Mouse (Mus musculus) hindbrain, postnatal 0 days (tissue): Measurements from ENCODE around the gene Cpt2. TPM values are rescaled to one million over a fixed set of nuclear protein-coding genes. Genes with fewer than 3 reads are reported as not detected.

ENCODE experiments used
- ATAC-seq: fragments of 200-750 bp; cut with Nextera tagmentation; 2 replicates; pipeline ENCODE4 v1.8.0; 2017; ENCODE audit warnings: mild to moderate bottlenecking, moderate TSS enrichment, moderate library complexity
- DNase-seq: peaks from one replicate; pipeline ENCODE4 v3.0.0-alpha.2; 2015; ENCODE audit warnings: low spot score
- H3K27ac ChIP-seq: fragments of 300-500 bp; sonication (generic); 2 replicates; pipeline ENCODE4 v1.5.1; 2014; ENCODE audit warnings: mild to moderate bottlenecking
- H3K27me3 ChIP-seq: fragments of 300-500 bp; sonication (generic); 2 replicates; pipeline ENCODE4 v1.6.1; 2014; ENCODE audit warnings: low read length, mixed read lengths; ENCODE audit not compliant: insufficient read depth
- H3K36me3 ChIP-seq: fragments of 300-500 bp; sonication (generic); 2 replicates; pipeline ENCODE4 v1.6.1; 2014; ENCODE audit warnings: low read length, mixed read lengths; ENCODE audit not compliant: insufficient read depth
- H3K4me1 ChIP-seq: fragments of 300-500 bp; sonication (generic); 2 replicates; pipeline ENCODE4 v1.6.1; 2014; ENCODE audit warnings: antibody characterized with exemption, low read length, mixed read lengths; ENCODE audit not compliant: insufficient read depth
- H3K4me2 ChIP-seq: fragments of 300-500 bp; sonication (generic); 2 replicates; pipeline ENCODE4 v1.6.1; 2014; ENCODE audit warnings: low read depth, mild to moderate bottlenecking, low read length, moderate library complexity, mixed read lengths
- H3K4me3 ChIP-seq: fragments of 300-500 bp; sonication (generic); 2 replicates; pipeline ENCODE4 v1.5.1; 2014; ENCODE audit warnings: low read length
- H3K9ac ChIP-seq: fragments of 300-500 bp; sonication (generic); replicated peaks from 2 replicates; pipeline ENCODE4 v1.6.1; 2014; ENCODE audit warnings: mild to moderate bottlenecking, low read length, moderate library complexity, mixed read lengths
- H3K9me3 ChIP-seq: fragments of 300-500 bp; sonication (generic); 2 replicates; pipeline ENCODE4 v1.6.1; 2016; ENCODE audit warnings: low read length, mixed read lengths
- CTCF ChIP-seq: IDR thresholded peaks from 2 replicates; pipeline ENCODE4 v1.5.1; 2016; ENCODE audit warnings: antibody characterized with exemption, control low read depth, low read depth
- WGBS: fragments of 180-500 bp; shearing (Covaris S2); extraction: QIAGEN DNeasy Blood & Tissue Kit; methylation state at CpG from one replicate; pipeline ENCODE4 v1.1.7; 2014; 5-methylcytosine and 5-hydroxymethylcytosine counted together
- polyA plus RNA-seq: library from polyadenylated mRNA; unstranded; fragments of >200 nt; fragmentation: Nextera tagmentation; extraction: Ambion mirVana; gene quantifications from 2 replicates; pipeline ENCODE4 v1.2.1, GENCODE M21; 2015
- total RNA-seq: library from RNA; depleted of rRNA; stranded (reverse); fragments of >200 nt; gene quantifications from 2 replicates; pipeline ENCODE4 v1.2.3, GENCODE M21; 2014

Cpt2 gene
- total and polyA plus RNA-seq, 2 experiments from 2014 or later, result 13.8 to 17.4 TPM

- Histone ChIP-seq H3K36me3 (no peaks in the 10 kb centered on the region), H3K27ac (no peak overlapping the region), H3K4me1 (peaks cover 4% of the 10 kb centered on the region; the same call in 1 of the 2 replicates), H3K9me3 (no peaks in the 10 kb centered on the region), H3K4me2 (no peak overlapping the region), H3K27me3 (no peaks in the 10 kb centered on the region), H3K9ac (no peak overlapping the region), H3K4me3 (no peak overlapping the region)
- peak; percentile 20 for DNase-seq
- no peak for ATAC-seq
- no peak for TF ChIP-seq CTCF
- WGBS, result 51% methylated on average over 2 of the region's 2 CpGs
Measured at GRCm38 (mm10) chr4:107938124-107938523, 14.7 kb upstream of the Cpt2 start.

GRCm38 (mm10) chr4:107937338-107937737, 13.9 kb upstream of the Cpt2 start:
- Histone ChIP-seq H3K4me1 (peaks cover 4% of the 10 kb centered on the region; the same call in 1 of the 2 replicates), H3K9ac (no peak overlapping the region), H3K36me3 (no peaks in the 10 kb centered on the region), H3K9me3 (no peaks in the 10 kb centered on the region), H3K27ac (peak overlapping the region; percentile 36; the same call in 1 of the 2 replicates), H3K4me2 (no peak overlapping the region), H3K27me3 (no peaks in the 10 kb centered on the region), H3K4me3 (no peak overlapping the region)
- peak; percentile 74 for TF ChIP-seq CTCF
- ATAC-seq (peak; percentile 45), DNase-seq (peak; percentile 88)
- WGBS, result 23% methylated on average over 6 of the region's 6 CpGs

- Histone ChIP-seq H3K9me3 (no peaks in the 10 kb centered on the region), H3K36me3 (no peaks in the 10 kb centered on the region), H3K4me2 (no peak overlapping the region), H3K4me3 (no peak overlapping the region), H3K27ac (no peak overlapping the region), H3K27me3 (no peaks in the 10 kb centered on the region), H3K9ac (no peak overlapping the region), H3K4me1 (peaks cover 4% of the 10 kb centered on the region; the same call in 1 of the 2 replicates)
- WGBS, result 71% methylated on average over 3 of the region's 3 CpGs
- no peak for DNase-seq
- no peak for TF ChIP-seq CTCF
- ATAC-seq, result no peak
Measured at GRCm38 (mm10) chr4:107935254-107935653, 11.8 kb upstream of the Cpt2 start.

GRCm38 (mm10) chr4:107933239-107933638, 9.8 kb upstream of the Cpt2 start:
- WGBS, result 80% methylated on average over 8 of the region's 8 CpGs
- no peak for DNase-seq

GRCm38 (mm10) chr4:107931453-107931852, 8.0 kb upstream of the Cpt2 start:
- no peak overlapping the region for H3K4me2 ChIP-seq

More at GRCm38 (mm10) chr4:107933239-107933638, 9.8 kb upstream of the Cpt2 start:
- Histone ChIP-seq H3K36me3 (no peaks in the 10 kb centered on the region), H3K27ac (no peak overlapping the region), H3K27me3 (no peaks in the 10 kb centered on the region), H3K9ac (no peak overlapping the region), H3K9me3 (no peaks in the 10 kb centered on the region), H3K4me2 (no peak overlapping the region), H3K4me3 (no peak overlapping the region), H3K4me1 (peaks cover 4% of the 10 kb centered on the region; the same call in 1 of the 2 replicates)
- no peak for TF ChIP-seq CTCF
- no peak for ATAC-seq

GRCm38 (mm10) chr4:107928726-107929125, 5.3 kb upstream of the Cpt2 start:
- WGBS, result 80% methylated on average over 2 of the region's 2 CpGs
- H3K4me2 ChIP-seq, result no peak overlapping the region
- no peak overlapping the region for H3K4me3 ChIP-seq
- DNase-seq (no peak), ATAC-seq (no peak)
- H3K36me3 ChIP-seq, result no peaks in the 10 kb centered on the region
- no peaks in the 10 kb centered on the region for H3K9me3 ChIP-seq
- H3K27ac ChIP-seq, result no peak overlapping the region
- no peaks in the 10 kb centered on the region for H3K27me3 ChIP-seq
- H3K4me1 ChIP-seq, result no peaks in the 10 kb centered on the region
- no peak overlapping the region for H3K9ac ChIP-seq
- TF ChIP-seq CTCF, result no peak

More at GRCm38 (mm10) chr4:107931453-107931852, 8.0 kb upstream of the Cpt2 start:
- no peak for DNase-seq
- Histone ChIP-seq H3K9ac (no peak overlapping the region), H3K36me3 (no peaks in the 10 kb centered on the region), H3K27ac (no peak overlapping the region), H3K4me3 (no peak overlapping the region), H3K27me3 (no peaks in the 10 kb centered on the region), H3K4me1 (no peaks in the 10 kb centered on the region), H3K9me3 (no peaks in the 10 kb centered on the region)
- ATAC-seq, result no peak
- peak; percentile 42 for TF ChIP-seq CTCF
- 83% methylated on average over 3 of the region's 3 CpGs for WGBS

GRCm38 (mm10) chr4:107928269-107928668, 4.9 kb upstream of the Cpt2 start:
- TF ChIP-seq CTCF, result no peak
- H3K9me3 ChIP-seq, result no peaks in the 10 kb centered on the region
- no peak for ATAC-seq
- DNase-seq, result no peak
- no peak overlapping the region for H3K27ac ChIP-seq
- no peaks in the 10 kb centered on the region for H3K36me3 ChIP-seq
- no peaks in the 10 kb centered on the region for H3K27me3 ChIP-seq
- no peak overlapping the region for H3K4me2 ChIP-seq
- no peak overlapping the region for H3K4me3 ChIP-seq
- H3K4me1 ChIP-seq, result no peaks in the 10 kb centered on the region
- 68% methylated on average over 2 of the region's 2 CpGs for WGBS
- no peak overlapping the region for H3K9ac ChIP-seq
